Mouse (Mus musculus): ENCODE measurements around the gene Fscn3. TPM values are rescaled to one million over a fixed set of nuclear protein-coding genes. Genes with fewer than 3 reads are reported as not detected.

Gene Fscn3
- not detected for polyA plus RNA-seq (2021)

- ATAC-seq (no peak), DNase-seq (ENCODE audit: low read depth, low spot score) (no peak)
- H3K27me3 ChIP-seq = no peaks in the 10 kb centered on the region
- TF ChIP-seq CTCF (IDR thresholded peaks at IDR 0.05) = no peak
- ChIA-PET POLR2A (no interaction called here), CTCF (interaction anchor here (0.8 kb wide), 1 partner anchor 597 kb away, joined by 3 read pairs; no protein-coding TSS in a partner anchor)
- in situ Hi-C loops (cut with MboI; ENCODE audit: low pct_unique_long_range_greater_than_20kb) = loop anchor here (5.0 to 10.0 kb wide), 3 partner anchors 50 to 718 kb away; partner anchors contain the start of gene Snd1
Measured at GRCm38 (mm10) chr6:28427096-28427839, at the start of gene Fscn3. Gene Fscn3, plus strand, starts transcription at chr6:28427789.

DNA sequence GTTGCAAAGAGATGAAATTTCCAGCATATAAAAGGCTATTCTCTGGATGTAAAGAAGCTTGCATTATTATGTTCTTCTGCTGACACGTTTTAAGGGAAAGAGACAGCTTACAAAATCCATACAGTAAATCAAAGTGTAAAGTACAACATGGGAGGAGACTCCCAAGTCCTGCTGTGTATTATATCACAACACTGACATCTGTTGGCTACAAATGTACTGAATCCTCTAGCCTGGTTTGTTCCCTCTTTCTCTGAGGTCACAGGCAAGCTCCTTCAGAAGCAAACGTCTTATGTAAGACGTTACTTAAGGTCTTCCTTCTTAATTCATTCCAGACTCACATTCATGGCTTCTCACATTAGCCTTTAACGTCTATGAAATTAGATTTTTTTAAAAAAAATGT is 45.6 kb upstream of the Fscn3 start:
- no peak for ATAC-seq
- DNase-seq (ENCODE audit: low read depth, low spot score) = no peak
- H3K27me3 ChIP-seq = peaks cover 11% of the 10 kb centered on the region
- ChIA-PET CTCF (no interaction called here), POLR2A (no interaction called here)
- in situ Hi-C loops (cut with MboI; ENCODE audit: low pct_unique_long_range_greater_than_20kb) = no loop called here
- TF ChIP-seq CTCF (IDR thresholded peaks at IDR 0.05) = peak; percentile 25

- DNase-seq (ENCODE audit: low read depth, low spot score) (no peak), ATAC-seq (no peak)
- POLR2A ChIA-PET = no interaction called here
- CTCF ChIA-PET = no interaction called here
- peaks cover 14% of the 10 kb centered on the region for H3K27me3 ChIP-seq
- in situ Hi-C loops (cut with MboI; ENCODE audit: low pct_unique_long_range_greater_than_20kb) = no loop called here
- TF ChIP-seq CTCF (IDR thresholded peaks at IDR 0.05) = no peak
Measured at GRCm38 (mm10) chr6:28385169-28385568, 42.4 kb upstream of the Fscn3 start.

DNA sequence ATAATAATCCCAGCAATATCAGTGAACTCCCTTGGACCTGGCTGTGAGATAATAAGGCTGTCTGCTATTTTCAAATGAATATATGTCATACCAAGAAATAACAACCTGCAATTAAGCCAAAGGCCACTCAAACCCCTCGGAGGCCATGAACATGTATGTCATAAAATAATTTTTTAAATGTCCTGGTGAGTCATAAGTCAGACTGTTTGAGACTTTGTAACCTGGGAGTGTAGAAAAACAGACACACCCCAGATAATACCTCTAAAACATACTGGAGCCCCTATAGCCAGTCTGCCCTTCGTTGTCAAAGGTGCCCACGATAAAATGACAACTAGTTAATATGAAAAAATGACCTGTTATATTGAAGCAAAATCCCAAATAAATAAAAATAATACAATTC is 38.6 kb upstream of the Fscn3 start:
- ChIA-PET POLR2A (no interaction called here), CTCF (no interaction called here)
- in situ Hi-C loops (cut with MboI; ENCODE audit: low pct_unique_long_range_greater_than_20kb) = no loop called here
- no peak for ATAC-seq
- no peak for DNase-seq (ENCODE audit: low read depth, low spot score)
- peaks cover 11% of the 10 kb centered on the region for H3K27me3 ChIP-seq
- no peak for TF ChIP-seq CTCF (IDR thresholded peaks at IDR 0.05)

GRCm38 (mm10) chr6:28396051-28396852 is 31.3 kb upstream of the Fscn3 start:
- ATAC-seq = no peak

DNA sequence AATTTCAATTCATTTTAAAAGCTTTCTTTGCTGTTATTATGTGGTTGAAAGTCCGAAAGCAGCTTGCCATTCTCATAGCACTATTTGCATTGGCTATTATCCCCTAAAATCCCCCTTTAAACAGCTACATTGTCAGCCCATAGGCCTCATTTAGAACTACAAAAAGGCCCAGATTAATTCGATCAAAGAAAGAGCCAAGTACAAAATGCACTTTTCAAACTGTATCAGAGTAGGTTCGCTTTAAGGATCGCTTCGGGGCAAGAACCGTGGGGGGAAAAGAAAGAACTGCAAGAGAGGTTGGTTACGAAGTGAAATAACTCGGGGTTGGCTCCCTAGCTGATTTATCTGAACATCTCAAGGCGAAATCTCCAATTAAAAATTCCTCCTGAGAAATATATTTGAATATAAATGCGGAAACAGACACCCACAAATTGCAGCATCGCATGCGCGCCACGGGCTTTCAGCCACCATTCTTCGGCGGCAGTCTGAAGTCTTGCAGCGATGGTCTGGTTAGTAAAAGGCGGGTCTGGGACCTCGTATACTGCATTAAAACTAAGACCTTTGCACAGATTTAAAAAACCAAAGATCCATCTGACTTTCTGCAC is 30.6 kb upstream of the Fscn3 start:
- ATAC-seq = no peak
- in situ Hi-C loops (cut with MboI; ENCODE audit: low pct_unique_long_range_greater_than_20kb) = loop anchor here (10.0 kb wide), 1 partner anchor 732 kb away; no protein-coding TSS in a partner anchor
- no peak for DNase-seq (ENCODE audit: low read depth, low spot score)
- CTCF ChIA-PET = interaction anchor here (1.9 kb wide), 1 partner anchor 11 kb away, joined by 4 read pairs; no protein-coding TSS in a partner anchor
- peaks cover 12% of the 10 kb centered on the region for H3K27me3 ChIP-seq
- no peak for TF ChIP-seq CTCF (IDR thresholded peaks at IDR 0.05)
- POLR2A ChIA-PET = no interaction called here

More at GRCm38 (mm10) chr6:28396051-28396852, 31.3 kb upstream of the Fscn3 start:
- POLR2A ChIA-PET = no interaction called here
- TF ChIP-seq CTCF (IDR thresholded peaks at IDR 0.05) = no peak
- in situ Hi-C loops (cut with MboI; ENCODE audit: low pct_unique_long_range_greater_than_20kb) = loop anchor here (10.0 kb wide), 1 partner anchor 731 kb away; no protein-coding TSS in a partner anchor
- H3K27me3 ChIP-seq = peaks cover 12% of the 10 kb centered on the region
- no peak for DNase-seq (ENCODE audit: low read depth, low spot score)
- CTCF ChIA-PET = interaction anchor here (1.9 kb wide), 1 partner anchor 10 kb away, joined by 4 read pairs; no protein-coding TSS in a partner anchor

DNA sequence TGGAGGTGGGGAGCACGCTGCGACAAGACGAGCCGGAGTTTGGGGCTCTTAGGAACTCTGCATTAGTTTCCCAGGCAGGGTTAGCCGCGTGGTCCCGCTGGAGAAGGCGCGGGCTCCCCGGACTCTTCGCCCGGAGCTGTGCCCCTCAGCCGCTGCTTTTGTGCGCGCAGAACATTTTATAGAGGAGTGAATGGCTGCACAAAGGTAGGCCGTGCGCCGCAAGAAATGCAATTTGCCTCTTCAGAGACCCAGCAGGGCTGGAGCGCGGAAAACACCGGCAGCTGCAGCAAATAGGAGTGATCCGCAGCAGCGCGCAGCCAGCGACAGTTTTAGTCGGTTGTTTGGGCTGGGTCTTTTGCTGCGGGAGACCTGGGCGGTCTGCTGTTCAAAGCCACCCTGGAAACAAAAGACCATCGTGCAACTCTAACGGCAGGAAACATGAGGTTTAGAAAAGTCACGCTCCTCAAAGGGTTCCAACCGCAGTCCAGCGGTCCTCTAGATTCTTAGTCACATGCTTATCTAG is 29.8 kb upstream of the Fscn3 start, which contains the start of gene Zfp800:
Gene Zfp800, minus strand, starts transcription at position 325 of the 523 bp plus-strand sequence.
- ChIA-PET POLR2A (no interaction called here), CTCF (no interaction called here)
- no peak for DNase-seq (ENCODE audit: low read depth, low spot score)

GRCm38 (mm10) chr6:28398726-28399125 is 28.9 kb upstream of the Fscn3 start:
- peaks cover 12% of the 10 kb centered on the region for H3K27me3 ChIP-seq
- TF ChIP-seq CTCF (IDR thresholded peaks at IDR 0.05) = no peak
- POLR2A ChIA-PET = no interaction called here
- in situ Hi-C loops (cut with MboI; ENCODE audit: low pct_unique_long_range_greater_than_20kb) = loop anchor here (10.0 kb wide), 1 partner anchor 734 kb away; no protein-coding TSS in a partner anchor
- ATAC-seq (no peak), DNase-seq (ENCODE audit: low read depth, low spot score) (no peak)
- CTCF ChIA-PET = no interaction called here

More for the DNA sequence above, 29.8 kb upstream of the Fscn3 start, which contains the start of gene Zfp800:
- ATAC-seq = no peak
- in situ Hi-C loops (cut with MboI; ENCODE audit: low pct_unique_long_range_greater_than_20kb) = loop anchor here (10.0 kb wide), 1 partner anchor 733 kb away; no protein-coding TSS in a partner anchor
- no peak for TF ChIP-seq CTCF (IDR thresholded peaks at IDR 0.05)
- peaks cover 12% of the 10 kb centered on the region for H3K27me3 ChIP-seq

DNA sequence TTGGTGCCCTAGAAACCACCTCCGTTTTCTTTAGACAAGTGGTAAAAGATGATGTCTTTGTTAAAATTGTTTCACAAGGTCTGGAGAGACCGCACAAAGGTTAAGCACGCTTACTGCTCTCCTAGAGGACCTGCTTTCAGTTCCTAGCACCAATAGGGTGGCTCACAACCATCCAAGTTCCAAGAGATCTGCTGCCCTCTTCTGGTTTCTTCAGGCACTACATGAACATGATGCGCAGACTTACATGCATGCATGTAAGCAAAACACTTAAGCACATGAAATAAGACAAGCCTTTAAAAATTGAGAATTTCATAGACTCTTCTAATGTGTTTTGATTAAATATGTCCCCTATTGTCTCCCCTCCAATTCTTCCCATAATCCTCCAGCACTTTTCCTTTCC is 27.8 kb upstream of the Fscn3 start:
- ChIA-PET POLR2A (interaction anchor here (0.6 kb wide), 1 partner anchor 97 kb away, joined by 3 read pairs; no protein-coding TSS in a partner anchor), CTCF (no interaction called here)
- peak; percentile 23 for TF ChIP-seq CTCF (IDR thresholded peaks at IDR 0.05)
- H3K27me3 ChIP-seq = peaks cover 12% of the 10 kb centered on the region
- no peak for ATAC-seq
- in situ Hi-C loops (cut with MboI; ENCODE audit: low pct_unique_long_range_greater_than_20kb) = loop anchor here (10.0 kb wide), 1 partner anchor 735 kb away; no protein-coding TSS in a partner anchor
- no peak for DNase-seq (ENCODE audit: low read depth, low spot score)

- ChIA-PET CTCF (no interaction called here), POLR2A (no interaction called here)
- H3K27me3 ChIP-seq = no peaks in the 10 kb centered on the region
- in situ Hi-C loops (cut with MboI; ENCODE audit: low pct_unique_long_range_greater_than_20kb) = no loop called here
- TF ChIP-seq CTCF (IDR thresholded peaks at IDR 0.05) = no peak
- DNase-seq (ENCODE audit: low read depth, low spot score) = no peak
- no peak for ATAC-seq
Measured at GRCm38 (mm10) chr6:28410053-28410452, 17.5 kb upstream of the Fscn3 start.

Measured in Patski (cell line).